In the genomic region with DNA sequence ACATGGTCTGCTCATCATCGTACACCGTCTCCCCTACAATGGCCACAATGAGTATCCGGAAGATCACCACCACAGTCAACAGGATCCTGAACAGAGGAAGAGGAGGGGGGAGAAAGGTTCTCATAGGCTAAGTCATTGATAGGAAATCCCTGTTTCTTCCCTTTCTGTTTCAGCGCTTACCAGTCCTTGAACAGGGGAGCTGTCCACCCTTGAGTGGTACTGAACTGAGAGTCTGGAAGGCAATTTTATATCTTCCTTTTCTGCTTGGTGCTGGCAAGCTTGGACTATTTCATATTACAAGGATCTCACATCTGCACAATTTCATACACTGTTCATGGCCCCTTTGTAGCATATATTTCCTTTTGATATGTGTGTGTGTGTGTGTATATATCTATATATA, we compare ENCODE assay signal across 8 mouse cellular contexts. TPM values are rescaled to one million over a fixed set of nuclear protein-coding genes. Genes with fewer than 3 reads are reported as not detected.
DNase-seq lines count a peak whose midpoint lies in the region; ATAC-seq lines count a peak whose summit lies in the region.

No protein-coding gene starts in this region.

- H3K27me3 ChIP-seq in midbrain, embryonic 15.5 days (replicated peaks) = no peaks in the 10 kb centered on the region

- peak overlapping the region; percentile 17; the same call in 1 of the 2 replicates for H3K9ac ChIP-seq in midbrain, embryonic 15.5 days

- peaks cover 18% of the 10 kb centered on the region for H3K4me1 ChIP-seq in midbrain, embryonic 15.5 days

- H3K36me3 ChIP-seq in midbrain, embryonic 15.5 days (replicated peaks) = 0 out of 2 replicates have a peak, but pooled peaks cover 5% of the 10 kb centered on the region

- intact Hi-C loops in left cerebral cortex, postnatal 14 days (cut with DNase I) = loop anchor here (5.0 kb wide), 1 partner anchor 80 kb away; no protein-coding TSS in a partner anchor

- H3K27ac ChIP-seq in midbrain, embryonic 15.5 days = no peak overlapping the region

- no peak for ATAC-seq in midbrain, embryonic 15.5 days (replicated peaks)

- 50% methylated on average over 4 of the region's 4 CpGs for WGBS in midbrain, embryonic 15.5 days

- H3K4me2 ChIP-seq in midbrain, embryonic 15.5 days = peak overlapping the region; percentile 75

- no peaks in the 10 kb centered on the region for H3K9me3 ChIP-seq in midbrain, embryonic 15.5 days

- H3K4me3 ChIP-seq in midbrain, embryonic 15.5 days = peak overlapping the region; percentile 80

- peak; percentile 4 for DNase-seq in thymus, postnatal 14 days
- DNase-seq in thymus, postnatal 36 days = no peak
- peak; percentile 79 for DNase-seq in embryo, embryonic 10.5 days (ENCODE audit: low spot score)
- DNase-seq in kidney, adult 9 months = peak; percentile 30
- DNase-seq in frontal cortex, postnatal 25 days (ENCODE audit: low spot score in 2 of 2) = no peak
- DNase-seq in left cerebral cortex, postnatal 14 days (ENCODE audit: low spot score in 2 of 2) = no peak
- no peak for DNase-seq in thymus, postnatal 10 days (ENCODE audit: low spot score in 2 of 2)

RNA-seq across cellular contexts. Expression of gene Gjd2, which starts 1.6 kb away (rescaled TPM):
- polyA plus RNA-seq in midbrain, embryonic 15.5 days (2015; fragmentation: Nextera tagmentation; extraction: Ambion mirVana) = 9.7 and 10.2 TPM in 2 replicates
- 10 to 100 TPM; 14.5 to 16.1 TPM for total RNA-seq in left cerebral cortex, postnatal 14 days (2021)

RNA-seq across cellular contexts. Expression of gene Actc1, which starts 41.5 kb away (rescaled TPM):
- polyA plus RNA-seq in midbrain, embryonic 15.5 days (2015; fragmentation: Nextera tagmentation; extraction: Ambion mirVana) = 3.0 and 54.5 TPM in 2 replicates
- total RNA-seq in left cerebral cortex, postnatal 14 days (2021) = not detected

Comparison
In these comparisons a context has a peak if more than half of its experiments do, and no peak if none do; other contexts are left out.
1. DNase-seq: peak in thymus, postnatal 14 days (single experiment), embryo, embryonic 10.5 days (single experiment) and kidney, adult 9 months (single experiment); none in thymus, postnatal 36 days (0 of 2), frontal cortex, postnatal 25 days (0 of 2), left cerebral cortex, postnatal 14 days (0 of 2) and thymus, postnatal 10 days (0 of 2).